Mouse (Mus musculus): ENCODE measurements around the gene Gm11627.
"Not testable (repeated sequence)": the region's sequence is repeated elsewhere in the genome, so short reads cannot be mapped to it uniquely, and the experiment has no call there.

The Gm11627 gene

DNA sequence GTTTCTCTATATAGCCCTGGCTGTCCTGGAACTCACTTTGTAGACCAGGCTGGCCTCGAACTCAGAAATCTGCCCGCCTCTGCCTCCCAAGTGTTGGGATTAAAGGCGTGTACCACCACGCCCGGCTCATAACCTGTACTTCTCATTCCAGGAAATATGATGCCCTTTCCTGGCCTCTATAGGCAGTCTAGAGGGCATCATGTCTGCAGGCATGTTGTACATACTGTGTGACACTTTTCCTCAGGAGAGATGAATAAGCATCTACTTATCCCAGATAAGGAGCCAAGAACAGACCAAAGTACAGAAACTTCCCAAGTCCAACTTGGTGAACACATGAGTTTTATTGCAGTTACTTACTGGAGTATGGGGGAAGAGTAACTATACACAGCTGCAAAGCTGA, 20.6 kb downstream of the Gm11627 start:
- no peak for DNase-seq (ENCODE audit: low spot score)

DNA sequence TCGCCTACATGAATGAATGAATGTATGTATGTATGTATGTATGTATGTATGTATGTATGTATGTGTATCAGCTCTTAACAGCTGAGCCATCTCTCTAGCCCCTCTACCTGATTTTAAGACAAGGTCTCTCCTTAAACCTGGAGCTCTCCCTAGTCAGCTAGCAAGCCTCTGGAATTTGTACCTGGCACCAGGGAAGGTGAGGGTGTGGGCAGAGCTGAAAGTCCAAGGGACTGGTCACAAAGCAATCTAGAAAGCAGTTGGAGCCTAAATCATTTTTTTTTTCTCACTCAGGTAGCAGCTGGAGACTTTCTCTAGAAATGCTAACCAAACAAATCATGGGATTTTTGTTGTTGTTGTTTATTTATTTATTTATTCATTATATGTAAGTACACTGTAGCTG, 21.9 kb downstream of the Gm11627 start:
- no peak for DNase-seq (ENCODE audit: low spot score)

DNA sequence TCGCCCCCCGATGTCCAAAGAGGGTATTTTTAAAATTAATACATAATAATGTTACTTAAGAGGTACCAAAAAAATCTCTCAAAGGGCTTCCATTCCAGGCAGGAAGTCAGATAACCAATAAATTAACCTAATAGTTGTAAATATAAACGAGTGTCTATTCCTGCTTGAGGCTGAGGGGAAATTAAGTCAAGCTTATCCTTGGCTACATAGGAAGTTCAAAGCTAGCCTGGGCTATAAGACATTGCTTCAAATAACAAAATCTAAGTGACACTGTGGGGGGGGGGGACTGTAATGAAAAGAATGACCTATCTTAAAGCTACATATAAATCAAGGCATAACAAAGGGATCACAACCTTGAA, 22.6 kb downstream of the Gm11627 start:
- DNase-seq (ENCODE audit: low spot score): no peak

DNA sequence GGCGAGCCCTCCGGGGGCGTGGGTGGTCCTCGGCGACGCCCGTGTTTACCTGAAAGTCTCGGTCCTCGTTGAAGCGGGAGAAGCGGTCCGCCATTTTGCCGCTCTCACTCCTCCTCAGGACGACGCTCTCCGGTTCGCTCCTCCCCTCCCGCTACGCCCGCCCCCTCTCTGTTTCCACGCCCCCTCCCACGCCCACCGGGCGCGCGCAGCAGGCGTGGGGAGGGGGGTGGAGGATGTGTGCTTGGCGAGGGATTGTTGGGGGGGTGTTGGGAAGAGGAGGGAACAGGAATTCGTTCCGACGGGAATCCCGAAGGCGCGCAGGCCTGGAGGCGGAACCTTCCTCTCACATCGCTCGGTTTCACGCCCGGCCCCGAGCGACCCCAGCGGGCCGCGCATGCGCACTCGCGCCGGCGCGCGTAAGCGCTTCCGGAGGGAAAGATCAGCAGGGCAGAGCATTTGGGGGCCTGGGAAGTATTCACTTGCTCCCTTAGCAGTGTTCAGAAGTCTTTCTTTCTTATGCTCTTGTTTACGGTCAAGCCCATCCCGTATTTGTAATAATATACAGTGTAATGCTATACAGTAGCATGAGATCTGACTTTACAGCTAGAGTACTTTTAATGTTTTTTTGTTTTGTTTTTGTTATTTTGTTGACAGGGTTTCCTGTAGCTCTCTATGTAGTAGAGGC, 23.1 kb downstream of the Gm11627 start, which contains the start of gene Gpatch8:
Gpatch8 (minus strand) TSS at position 362 of the 685 bp plus-strand sequence.
- DNase-seq (ENCODE audit: low spot score): peak; percentile 87

DNA sequence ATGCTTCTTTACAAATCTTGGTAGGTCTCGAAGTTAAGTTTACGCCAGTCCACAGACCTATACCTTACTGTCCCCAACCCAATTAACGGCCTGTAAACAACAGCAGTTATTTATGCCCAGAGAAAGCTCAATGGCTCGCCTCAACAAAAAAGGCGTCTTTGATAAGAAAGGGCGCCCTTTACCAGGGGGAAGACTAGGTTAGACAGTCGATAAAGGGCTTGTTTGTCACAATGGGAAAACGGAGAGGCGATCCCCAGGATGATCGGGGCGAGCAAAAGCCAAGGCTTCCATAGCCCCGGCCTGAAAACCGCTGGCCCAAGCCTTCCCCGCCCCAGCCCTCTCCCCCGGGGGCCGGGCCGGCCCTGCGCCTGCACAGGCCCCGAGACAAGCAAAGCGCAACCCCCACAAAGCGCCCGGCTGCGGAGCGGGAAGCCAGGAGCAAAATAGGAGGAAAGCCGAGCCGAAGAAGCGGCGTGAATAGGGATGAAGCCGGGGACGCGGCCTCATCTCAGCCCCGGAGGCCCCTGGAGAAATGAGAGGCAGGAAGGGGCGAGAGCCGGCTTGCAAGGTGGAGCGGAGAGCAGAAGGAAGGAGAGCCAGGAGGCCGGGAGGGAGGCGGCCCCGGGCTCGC, 23.7 kb downstream of the Gm11627 start:
- no peak for DNase-seq (ENCODE audit: low spot score)

DNA sequence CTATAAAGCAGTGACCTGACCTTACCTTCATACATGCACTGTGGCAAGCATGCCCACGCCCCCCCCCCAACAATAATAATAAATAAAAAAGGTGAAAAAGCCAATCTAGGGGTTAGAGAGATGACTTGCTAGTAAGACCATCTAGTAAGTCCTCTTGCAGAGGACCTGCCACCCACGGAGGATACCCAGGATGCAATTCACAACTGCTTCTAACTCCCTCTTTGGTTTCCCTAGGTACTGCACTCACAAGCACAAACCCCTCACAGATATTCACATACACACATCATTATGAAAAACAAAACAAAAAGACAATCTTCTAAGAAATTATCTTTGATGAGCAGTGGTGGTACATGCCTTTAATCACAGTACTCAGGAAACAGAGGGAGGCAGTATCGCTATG, 27.2 kb downstream of the Gm11627 start:
- DNase-seq (ENCODE audit: low spot score): no peak

DNA sequence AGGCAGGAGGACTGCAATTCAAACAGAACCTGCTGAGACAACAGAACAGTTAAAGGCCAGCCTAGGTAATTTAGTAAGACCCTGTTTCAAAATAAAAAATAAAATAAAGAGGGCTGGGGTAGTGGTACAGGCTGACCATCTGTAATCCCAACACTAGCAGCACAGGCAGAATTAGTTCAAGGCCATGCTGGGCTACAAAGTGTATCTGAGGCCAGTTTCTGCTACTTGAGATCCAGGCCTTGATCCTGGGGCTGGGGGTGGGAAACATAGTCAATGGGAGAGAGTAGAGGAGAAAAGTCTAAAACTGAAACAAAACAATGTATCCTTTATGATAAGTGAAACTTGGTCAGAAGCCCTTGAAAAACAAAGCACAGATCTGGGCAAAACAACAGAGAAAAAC, 28.1 kb downstream of the Gm11627 start:
- DNase-seq (ENCODE audit: low spot score): no peak

DNA sequence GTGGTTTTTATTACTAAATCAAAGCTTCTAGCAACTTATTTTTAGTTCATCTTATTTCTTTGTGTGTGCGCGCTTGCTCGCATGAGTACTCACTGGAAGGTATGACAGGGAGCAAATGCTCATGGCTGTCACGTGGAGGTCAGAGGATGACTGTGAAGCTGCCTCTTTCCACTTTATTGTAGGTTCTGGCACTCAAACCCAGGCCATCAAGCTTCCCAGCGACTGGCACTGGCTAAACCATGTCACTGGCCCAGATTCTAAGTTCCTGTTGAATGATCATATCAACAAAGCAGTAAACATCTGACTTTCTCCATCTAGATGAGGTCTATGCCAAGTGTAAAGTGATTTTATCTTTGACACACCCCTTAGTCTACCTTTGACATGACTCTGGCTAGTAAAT, 37.8 kb downstream of the Gm11627 start:
- DNase-seq (ENCODE audit: low spot score): no peak

DNA sequence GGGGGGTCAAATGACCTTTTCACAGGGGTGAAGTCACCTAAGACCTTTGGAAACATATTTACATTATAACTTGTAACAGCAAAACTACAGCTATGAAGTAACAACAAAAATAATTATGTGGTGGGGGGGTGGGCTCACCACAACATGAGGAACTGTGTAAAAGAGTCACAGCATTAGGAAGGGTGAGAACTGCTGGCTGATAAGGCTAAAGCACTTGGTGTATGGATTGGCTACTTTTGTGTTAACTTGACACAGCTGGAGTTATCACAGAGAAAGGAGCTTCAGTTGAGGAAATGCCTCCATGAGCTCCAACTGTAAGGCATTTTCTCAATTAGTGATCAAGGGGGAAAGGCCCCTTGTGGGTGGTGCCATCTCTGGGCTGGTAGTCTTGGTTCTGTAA, 39.0 kb downstream of the Gm11627 start:
- DNase-seq (ENCODE audit: low spot score): not testable (repeated sequence)

DNA sequence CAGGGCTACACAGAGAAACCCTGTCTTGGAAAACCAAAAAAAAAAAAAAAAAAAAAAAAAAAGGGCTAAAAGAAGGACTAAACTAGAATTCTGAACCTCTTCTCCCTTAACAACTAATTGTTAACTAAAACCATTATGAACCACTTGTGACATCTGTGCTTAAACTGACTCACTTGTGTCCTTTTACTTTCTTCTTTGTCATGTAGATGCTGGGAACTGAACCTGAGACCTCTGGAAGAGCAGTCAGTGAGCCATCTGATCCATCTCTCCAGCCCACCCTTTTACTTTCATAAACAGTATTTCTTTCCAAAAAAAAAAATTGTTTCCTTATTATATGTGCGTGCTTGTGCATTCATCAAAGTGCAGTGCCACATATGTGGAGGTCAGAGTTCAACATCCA, 39.6 kb downstream of the Gm11627 start:
- DNase-seq (ENCODE audit: low spot score): no peak

DNA sequence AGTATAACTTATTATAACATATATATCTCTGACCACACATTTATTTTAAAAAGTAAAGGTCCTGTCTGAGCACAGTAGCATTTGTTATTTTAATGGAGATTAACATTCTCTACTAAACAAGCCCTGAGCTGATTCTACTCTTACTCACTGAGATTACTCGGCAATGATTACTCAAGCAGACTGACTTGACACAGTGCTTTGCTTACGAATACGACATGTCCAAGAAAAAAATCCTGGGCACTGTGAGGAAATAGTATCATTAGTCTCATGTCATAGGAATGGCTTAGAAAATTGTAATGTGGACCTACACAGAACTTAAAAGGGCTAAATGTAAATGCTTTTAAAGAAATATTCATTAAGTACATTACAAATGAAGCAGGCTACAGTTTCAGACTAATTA, 43.1 kb downstream of the Gm11627 start:
- no peak for DNase-seq (ENCODE audit: low spot score)

DNA sequence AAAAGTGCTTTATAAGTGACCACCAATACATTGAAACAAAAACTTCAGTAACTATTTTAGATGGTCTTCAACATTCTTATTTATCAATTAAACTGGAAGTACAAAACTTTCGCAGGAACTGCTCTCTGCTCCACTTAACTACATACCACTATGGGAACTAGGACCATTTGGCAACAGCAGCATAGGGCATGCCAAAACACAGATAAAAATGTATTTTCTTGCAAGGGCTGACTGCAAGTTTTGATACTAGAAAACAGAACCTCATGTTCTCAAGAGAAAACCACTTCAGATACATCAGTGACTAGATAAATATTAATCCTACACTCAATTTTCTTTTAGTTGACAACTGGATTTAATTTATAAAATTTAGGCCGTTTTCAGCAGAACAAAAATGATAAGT, 45.2 kb downstream of the Gm11627 start:
- DNase-seq (ENCODE audit: low spot score): no peak

DNA sequence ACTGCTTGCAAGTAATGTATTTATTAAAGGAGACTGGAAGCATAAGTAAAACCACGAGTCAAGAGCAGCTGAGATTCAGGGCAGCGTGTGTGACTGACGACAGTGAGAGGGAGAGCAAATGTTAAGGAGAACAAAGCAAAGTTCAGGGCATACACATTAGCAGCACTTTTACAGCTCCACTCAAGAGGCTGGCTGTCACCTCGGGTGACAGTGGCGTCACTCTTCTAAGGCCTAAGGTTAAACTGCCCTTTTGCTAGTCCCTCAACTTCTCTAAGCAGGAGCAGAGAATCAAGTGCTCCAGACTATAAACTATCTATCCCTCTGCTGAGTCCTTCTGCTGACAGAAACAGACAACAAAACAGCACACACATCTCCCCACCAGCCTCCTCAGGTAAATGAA, 47.8 kb downstream of the Gm11627 start:
- DNase-seq (ENCODE audit: low spot score): no peak

Data from c-Kit-positive CD71-positive TER-119-positive erythroid progenitor cells, embryonic 14.5 days (primary cell).